ENCODE assay signal across 10 mouse cellular contexts in the genomic region with DNA sequence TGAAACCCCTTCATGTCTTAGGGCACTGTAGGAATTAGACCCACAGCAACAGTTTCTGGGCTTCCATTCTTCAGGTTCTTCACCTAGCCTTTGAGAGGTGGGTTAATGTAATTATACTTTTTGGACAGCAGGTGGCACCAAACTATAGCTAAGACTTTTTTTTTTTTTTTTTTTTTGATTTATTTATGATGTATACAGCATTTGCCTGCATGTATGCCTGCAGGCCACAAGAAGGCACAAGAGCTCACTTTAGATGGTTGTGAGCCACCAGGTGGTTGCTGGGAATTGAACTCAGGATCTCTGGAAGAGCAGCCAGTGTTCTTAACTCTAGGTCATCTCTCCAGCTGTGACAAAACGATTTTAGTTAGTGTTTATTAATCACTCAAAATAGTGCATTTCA. TPM values are rescaled to one million over a fixed set of nuclear protein-coding genes. Genes with fewer than 3 reads are reported as not detected.
DNase-seq lines count a peak whose midpoint lies in the region; ATAC-seq lines count a peak whose summit lies in the region.
"Had no signal": no experiment of that assay in that cellular context is flagged by ENCODE, and none has a peak within 500 bp of the region (broad histone marks: within the 10 kb centered on the region; RNA-seq: fewer than 3 reads in every experiment).

No protein-coding gene starts in this region.

- H3K9ac ChIP-seq in midbrain, embryonic 11.5 days (ENCODE audit: low read length), result no peak overlapping the region

- H3K4me2 ChIP-seq in midbrain, embryonic 11.5 days, result no peak overlapping the region

- H3K4me1 ChIP-seq in midbrain, embryonic 11.5 days (ENCODE audit: control insufficient read depth, insufficient read depth, low read length), result no peaks in the 10 kb centered on the region
- H3K4me1 ChIP-seq in midbrain, embryonic 10.5 days, result no peaks in the 10 kb centered on the region

- no peaks in the 10 kb centered on the region for H3K9me3 ChIP-seq in midbrain, embryonic 11.5 days (ENCODE audit: control insufficient read depth, low read length)
- H3K9me3 ChIP-seq in midbrain, embryonic 10.5 days (replicated peaks), result no peaks in the 10 kb centered on the region

- H3K27me3 ChIP-seq in midbrain, embryonic 11.5 days (ENCODE audit: control insufficient read depth, insufficient read depth, low read length), result no peaks in the 10 kb centered on the region
- H3K27me3 ChIP-seq in midbrain, embryonic 10.5 days (ENCODE audit: low read depth, poor library complexity, severe bottlenecking), result no peaks in the 10 kb centered on the region

- H3K4me3 ChIP-seq in midbrain, embryonic 11.5 days (ENCODE audit: low read depth, low read length), result no peak overlapping the region
- no peak overlapping the region for H3K4me3 ChIP-seq in midbrain, embryonic 10.5 days

- H3K36me3 ChIP-seq in midbrain, embryonic 11.5 days (ENCODE audit: control insufficient read depth, insufficient read depth, low read length), result no peaks in the 10 kb centered on the region
- H3K36me3 ChIP-seq in midbrain, embryonic 10.5 days, result no peaks in the 10 kb centered on the region

- DNase-seq in gastrocnemius, adult 18-20 months (ENCODE audit: low spot score), result peak; percentile 1
- DNase-seq in gastrocnemius, postnatal 25 days, result no peak
- DNase-seq in midbrain, embryonic 11.5 days (ENCODE audit: low spot score, missing footprints), result peak; percentile 90
- DNase-seq in midbrain, embryonic 10.5 days (ENCODE audit: low spot score), result no peak
- peak; percentile 15 for DNase-seq in retina, adult 2 months (ENCODE audit: low read depth, low spot score)
- DNase-seq in frontal cortex, postnatal 10 days (ENCODE audit: low spot score in 2 of 2), result no peak
- no peak for DNase-seq in adrenal gland, postnatal 10 days

- H3K27ac ChIP-seq in midbrain, embryonic 11.5 days (ENCODE audit: low read depth, low read length), result no peak overlapping the region
- no peak overlapping the region for H3K27ac ChIP-seq in midbrain, embryonic 10.5 days (replicated peaks)

- WGBS in midbrain, embryonic 11.5 days, result 84% methylated on average over 1 of the region's 1 CpGs
- WGBS in midbrain, embryonic 10.5 days, result 80% methylated on average over 1 of the region's 1 CpGs

- no peak for ATAC-seq in midbrain, embryonic 11.5 days (ENCODE audit: low FRiP score)
- peak; percentile 68 for ATAC-seq in common myeloid progenitor, adult 5-6 weeks (replicated peaks; ENCODE audit: low read depth, poor library complexity, severe bottlenecking)
- ATAC-seq: forebrain, embryonic 16.5 days had no signal

RNA-seq across cellular contexts. Expression of gene Krt25, which starts 11.9 kb away (rescaled TPM):
- under 1 TPM in 1 of 2 experiments, not detected in 1; 0.18 TPM for total RNA-seq in gastrocnemius, adult 18-20 months (2021)
- not detected for total RNA-seq in gastrocnemius, postnatal 25 days (2021)
- polyA plus RNA-seq in midbrain, embryonic 11.5 days (2014; fragmentation: Nextera tagmentation; extraction: Ambion mirVana), result not detected in 2 replicates
- polyA plus RNA-seq in midbrain, embryonic 10.5 days (2016; fragmentation: Nextera tagmentation; extraction: Ambion mirVana), result not detected in 2 replicates
- not detected in 2 replicates for total RNA-seq in common myeloid progenitor, adult 5-6 weeks (2017)
- under 1 TPM in 1 of 2 experiments, not detected in 1; 0.18 TPM for total RNA-seq in adrenal gland, postnatal 10 days (2021)
- total RNA-seq: left cerebral cortex, postnatal 14 days had no signal
- polyA plus RNA-seq: forebrain, embryonic 16.5 days had no signal

RNA-seq across cellular contexts. Expression of gene Krt24, which starts 25.8 kb away (rescaled TPM):
- not detected for total RNA-seq in gastrocnemius, adult 18-20 months (2021)
- not detected for total RNA-seq in gastrocnemius, postnatal 25 days (2021)
- polyA plus RNA-seq in midbrain, embryonic 11.5 days (2014; fragmentation: Nextera tagmentation; extraction: Ambion mirVana), result not detected in 2 replicates
- polyA plus RNA-seq in midbrain, embryonic 10.5 days (2016; fragmentation: Nextera tagmentation; extraction: Ambion mirVana), result not detected in 2 replicates
- not detected in 2 replicates for total RNA-seq in common myeloid progenitor, adult 5-6 weeks (2017)
- total RNA-seq in adrenal gland, postnatal 10 days (2021), result not detected
- total RNA-seq: left cerebral cortex, postnatal 14 days had no signal

RNA-seq across cellular contexts. Expression of gene Krt26, which starts 26.9 kb away (rescaled TPM):
- total RNA-seq in gastrocnemius, adult 18-20 months (2021), result not detected
- not detected for total RNA-seq in gastrocnemius, postnatal 25 days (2021)
- 0.68 and 0.94 TPM in 2 replicates for polyA plus RNA-seq in midbrain, embryonic 11.5 days (2014; fragmentation: Nextera tagmentation; extraction: Ambion mirVana)
- polyA plus RNA-seq in midbrain, embryonic 10.5 days (2016; fragmentation: Nextera tagmentation; extraction: Ambion mirVana), result 0.21 and 0.60 TPM in 2 replicates
- total RNA-seq in common myeloid progenitor, adult 5-6 weeks (2017), result not detected in 2 replicates
- not detected for total RNA-seq in adrenal gland, postnatal 10 days (2021)

RNA-seq across cellular contexts. Expression of gene Krt27, which starts 40.0 kb away (rescaled TPM):
- total RNA-seq in gastrocnemius, adult 18-20 months (2021), result not detected
- total RNA-seq in gastrocnemius, postnatal 25 days (2021), result not detected
- not detected in 2 replicates for polyA plus RNA-seq in midbrain, embryonic 11.5 days (2014; fragmentation: Nextera tagmentation; extraction: Ambion mirVana)
- polyA plus RNA-seq in midbrain, embryonic 10.5 days (2016; fragmentation: Nextera tagmentation; extraction: Ambion mirVana), result not detected in 2 replicates
- total RNA-seq in common myeloid progenitor, adult 5-6 weeks (2017), result not detected in 2 replicates
- total RNA-seq in adrenal gland, postnatal 10 days (2021), result not detected
- total RNA-seq: left cerebral cortex, postnatal 14 days had no signal
- polyA plus RNA-seq: forebrain, embryonic 16.5 days had no signal

Comparison
In these comparisons a context has a peak if more than half of its experiments do, and no peak if none do; other contexts are left out.
1. DNase-seq: peak in gastrocnemius, adult 18-20 months (single experiment), midbrain, embryonic 11.5 days (single experiment) and retina, adult 2 months (single experiment); none in gastrocnemius, postnatal 25 days (single experiment), midbrain, embryonic 10.5 days (single experiment), frontal cortex, postnatal 10 days (0 of 2) and adrenal gland, postnatal 10 days (single experiment).